Mouse (Mus musculus) olfactory bulb, adult 2 months (tissue): ENCODE results near the gene Fbln7.

Source experiments
- CTCF ChIP-seq: fragments of 200-500 bp; IDR thresholded peaks from 2 replicates; pipeline ENCODE4 v1.5.1; 2012; ENCODE audit warnings: low read depth, mild to moderate bottlenecking, low read length, moderate library complexity; ENCODE audit not compliant: insufficient read depth
- POLR2A ChIP-seq: fragments of 200-500 bp; IDR thresholded peaks from 2 replicates; pipeline ENCODE4 v1.6.1; 2012; ENCODE audit warnings: mild to moderate bottlenecking, low read depth, low read length, moderate library complexity; ENCODE audit not compliant: insufficient read depth

- TF ChIP-seq CTCF (no peak), POLR2A (no peak)
Observed at GRCm38 (mm10) chr2:128881236-128881635, 18.5 kb downstream of the Fbln7 start.
